Mouse (Mus musculus): Measurements from ENCODE around the gene Nmi.

GRCm38 (mm10) chr2:51935921-51936320 lies 37.4 kb downstream of the Nmi start:
- TF ChIP-seq POLR2A (IDR thresholded peaks at IDR 0.05; ENCODE audit: insufficient read length, low read depth) (no peak), POLR2AphosphoS2 (IDR thresholded peaks at IDR 0.05; ENCODE audit: insufficient read length, low read depth) (no peak), E2F4 (IDR thresholded peaks at IDR 0.05; ENCODE audit: insufficient read depth) (no peak), USF1 (IDR thresholded peaks at IDR 0.05; ENCODE audit: low read depth) (no peak), TCF12 (IDR thresholded peaks at IDR 0.05; ENCODE audit: insufficient read depth, poor library complexity, severe bottlenecking) (no peak), REST (IDR thresholded peaks at IDR 0.05; ENCODE audit: insufficient read depth, insufficient read length) (no peak), MAX (IDR thresholded peaks at IDR 0.05; ENCODE audit: low read depth) (no peak), MYOD1 (IDR thresholded peaks at IDR 0.05; ENCODE audit: control insufficient read depth in 1 of 3, insufficient read length in 2 of 3, low read depth in 2 of 3) (no peak)

Measured in myocyte (in vitro differentiated cells).